Mouse (Mus musculus) cortical plate, adult 2 months (tissue): ENCODE results near the gene Clic4.

Experiments
- CTCF ChIP-seq: fragments of 200-500 bp; IDR thresholded peaks from 2 replicates; pipeline ENCODE4 v1.5.1; 2011; ENCODE audit warnings: mild to moderate bottlenecking, control low read depth, low read length; ENCODE audit not compliant: insufficient read depth; ENCODE audit errors: extremely low read depth
- POLR2A ChIP-seq: fragments of 200-500 bp; IDR thresholded peaks from 2 replicates; pipeline ENCODE4 v1.6.1; 2011; ENCODE audit warnings: mild to moderate bottlenecking, low read length, control low read depth; ENCODE audit not compliant: insufficient read depth; ENCODE audit errors: extremely low read depth

GRCm38 (mm10) chr4:135282651-135283290 lies 10.2 kb upstream of the Clic4 start:
- no peak for TF ChIP-seq CTCF
- TF ChIP-seq POLR2A = no peak
